Mouse (Mus musculus) MEL (cell line): ENCODE measurements around the gene Dusp2. TPM values are rescaled to one million over a fixed set of nuclear protein-coding genes. Genes with fewer than 3 reads are reported as not detected.

Experiments used
- DNase-seq: peaks from one replicate; pipeline ENCODE4 v3.0.0; 2011; ENCODE audit warnings: low read depth, low spot score
- H3K27ac ChIP-seq: 2 replicates; pipeline ENCODE4 v1.5.1; 2012; ENCODE audit warnings: low read depth, mild to moderate bottlenecking, control low read depth, low read length, moderate library complexity; ENCODE audit not compliant: control insufficient read depth
- H3K27me3 ChIP-seq, 2 experiments: fragments of 150-350 bp in 1 of 2; sonication (generic) in 1 of 2; 2 replicates each; pipeline ENCODE4 v1.6.1; 2012; ENCODE audit warnings: low read length in 2 of 2, mild to moderate bottlenecking in 2 of 2, improper control_type of control experiment in 1 of 2, moderate library complexity in 1 of 2; ENCODE audit not compliant: insufficient read depth in 2 of 2, control insufficient read depth in 1 of 2
- H3K36me3 ChIP-seq, 2 experiments: 2 replicates each; pipeline ENCODE4 v1.6.1; 2012 to 2014; ENCODE audit warnings: low read length in 2 of 2, improper control_type of control experiment in 1 of 2, inconsistent platforms in 1 of 2, mild to moderate bottlenecking in 1 of 2; ENCODE audit not compliant: insufficient read depth in 2 of 2, control insufficient read depth in 1 of 2
- H3K4me1 ChIP-seq, 2 experiments: fragments of 150-350 bp in 1 of 2; sonication (generic) in 1 of 2; 2 replicates each; pipeline ENCODE4 v1.6.1; 2012; ENCODE audit warnings: low read length in 2 of 2, improper control_type of control experiment in 1 of 2, mild to moderate bottlenecking in 1 of 2; ENCODE audit not compliant: insufficient read depth in 2 of 2, control insufficient read depth in 1 of 2
- H3K4me3 ChIP-seq, 2 experiments: fragments of 150-350 bp in 1 of 2; sonication (generic) in 1 of 2; 2 replicates each; pipeline ENCODE4 v1.5.1; 2012; ENCODE audit warnings: low read depth in 2 of 2, low read length in 2 of 2, mild to moderate bottlenecking in 2 of 2, moderate library complexity in 2 of 2, control low read depth in 1 of 2, improper control_type of control experiment in 1 of 2; ENCODE audit not compliant: control insufficient read depth in 1 of 2, insufficient read depth in 1 of 2
- H3K79me2 ChIP-seq: 2 replicates; pipeline ENCODE4 v1.6.1; 2012; ENCODE audit warnings: mild to moderate bottlenecking, low read length, moderate library complexity; ENCODE audit not compliant: control insufficient read depth, poor library complexity, insufficient read depth
- H3K9ac ChIP-seq: 2 replicates; pipeline ENCODE4 v1.6.1; 2012; ENCODE audit warnings: low read depth, mild to moderate bottlenecking, control low read depth, low read length, moderate library complexity; ENCODE audit not compliant: control insufficient read depth, poor library complexity, severe bottlenecking
- H3K9me3 ChIP-seq: fragments of 150-350 bp; sonication (generic); replicated peaks from 2 replicates; pipeline ENCODE4 v1.6.1; 2012; ENCODE audit warnings: mild to moderate bottlenecking, low read length, improper control_type of control experiment, moderate library complexity; ENCODE audit not compliant: insufficient read depth
- CTCF ChIP-seq, 3 experiments: IDR thresholded peaks in 2 of 3; conservative IDR thresholded peaks in 1 of 3; 2 replicates each; pipeline ENCODE4 v1.5.1; 2011 to 2012; ENCODE audit warnings: low read length in 3 of 3, low read depth in 2 of 3, mild to moderate bottlenecking in 2 of 3, improper control_type of control experiment in 1 of 3, inconsistent platforms in 1 of 3, mixed read lengths in 1 of 3, moderate library complexity in 1 of 3; ENCODE audit not compliant: control insufficient read depth in 1 of 3, insufficient read depth in 1 of 3, poor library complexity in 1 of 3, severe bottlenecking in 1 of 3
- GABPA ChIP-seq: IDR thresholded peaks from 2 replicates; pipeline ENCODE4 v1.6.1; 2012; ENCODE audit warnings: low read depth, mild to moderate bottlenecking, inconsistent platforms, low read length, improper control_type of control experiment, moderate library complexity
- HCFC1 ChIP-seq: IDR thresholded peaks from 2 replicates; pipeline ENCODE4 v1.6.1; 2012; ENCODE audit warnings: low read depth, mild to moderate bottlenecking, inconsistent platforms, low read length, improper control_type of control experiment, moderate library complexity
- MAFK ChIP-seq: IDR thresholded peaks from 2 replicates; pipeline ENCODE4 v1.6.1; 2011; ENCODE audit warnings: low read depth, mild to moderate bottlenecking, low read length, improper control_type of control experiment, borderline replicate concordance
- MXI1 ChIP-seq: IDR thresholded peaks from 2 replicates; pipeline ENCODE4 v1.6.1; 2011; ENCODE audit warnings: mild to moderate bottlenecking, low read depth, low read length, improper control_type of control experiment
- MYB ChIP-seq: IDR thresholded peaks from 2 replicates; pipeline ENCODE4 v1.6.1; 2011; ENCODE audit warnings: mild to moderate bottlenecking, low read depth, low read length, improper control_type of control experiment
- MYC ChIP-seq: IDR thresholded peaks from 2 replicates; pipeline ENCODE4 v1.6.1; 2011; ENCODE audit warnings: low read depth, mild to moderate bottlenecking, low read length, improper control_type of control experiment, moderate library complexity
- NELFE ChIP-seq: IDR thresholded peaks from 2 replicates; pipeline ENCODE4 v1.6.1; 2011; ENCODE audit warnings: low read depth, low read length, improper control_type of control experiment
- POLR2A ChIP-seq, 2 experiments: IDR thresholded peaks; 2 replicates each; pipeline ENCODE4 v1.6.1; 2011 to 2012; ENCODE audit warnings: low read length in 2 of 2, mild to moderate bottlenecking in 2 of 2, control low read depth in 1 of 2, improper control_type of control experiment in 1 of 2, low read depth in 1 of 2, moderate library complexity in 1 of 2; ENCODE audit not compliant: control insufficient read depth in 1 of 2, insufficient read depth in 1 of 2, poor library complexity in 1 of 2
- POLR2AphosphoS2 ChIP-seq: IDR thresholded peaks from 2 replicates; pipeline ENCODE4 v1.6.1; 2011; ENCODE audit warnings: low read length, improper control_type of control experiment
- RCOR1 ChIP-seq: IDR thresholded peaks from 2 replicates; pipeline ENCODE4 v1.6.1; 2012; ENCODE audit warnings: low read depth, mild to moderate bottlenecking, inconsistent platforms, low read length, improper control_type of control experiment
- SIN3A ChIP-seq: IDR thresholded peaks from 2 replicates; pipeline ENCODE4 v1.6.1; 2012; ENCODE audit warnings: low read length, improper control_type of control experiment, inconsistent platforms
- TAL1 ChIP-seq: IDR thresholded peaks from 2 replicates; pipeline ENCODE4 v1.6.1; 2012; ENCODE audit warnings: mild to moderate bottlenecking, inconsistent platforms, low read length, moderate library complexity, mixed read lengths
- TBP ChIP-seq: IDR thresholded peaks from 2 replicates; pipeline ENCODE4 v1.8.0; 2011; ENCODE audit warnings: low read depth, low read length, improper control_type of control experiment
- UBTF ChIP-seq: IDR thresholded peaks from 2 replicates; pipeline ENCODE4 v1.6.1; 2012; ENCODE audit warnings: low read depth, mild to moderate bottlenecking, inconsistent platforms, low read length, improper control_type of control experiment, moderate library complexity, borderline replicate concordance; ENCODE audit not compliant: insufficient read depth
- USF1 ChIP-seq: IDR thresholded peaks from 2 replicates; pipeline ENCODE4 v1.6.1; 2014; ENCODE audit warnings: low read depth, mild to moderate bottlenecking, inconsistent platforms, low read length, improper control_type of control experiment, moderate library complexity
- ZMIZ1 ChIP-seq: IDR thresholded peaks from 2 replicates; pipeline ENCODE4 v1.6.1; 2012; ENCODE audit warnings: low read depth, mild to moderate bottlenecking, inconsistent platforms, low read length, improper control_type of control experiment, moderate library complexity
- polyA plus RNA-seq, 2 experiments: library from polyadenylated mRNA; stranded (reverse) in 1 of 2; unstranded in 1 of 2; fragments of >175 nt in 1 of 2; fragments of >200 nt in 1 of 2; gene quantifications; 2 replicates each; pipeline versions ENCODE4 v1.2.1 to v1.2.4; 2012; ENCODE audit warnings: low replicate concordance in 2 of 2, low read depth in 1 of 2; ENCODE audit not compliant: insufficient read length in 2 of 2, insufficient read depth in 1 of 2, missing spikeins in 1 of 2
- total RNA-seq: library from RNA; depleted of rRNA; stranded (reverse); fragments of 300-350 nt; gene quantifications from 2 replicates; pipeline ENCODE4 v1.2.3, GENCODE M21; 2012

The Dusp2 gene
- total and polyA plus RNA-seq, 3 experiments = 10.4 to 11.6 TPM; not detected in 1

DNA sequence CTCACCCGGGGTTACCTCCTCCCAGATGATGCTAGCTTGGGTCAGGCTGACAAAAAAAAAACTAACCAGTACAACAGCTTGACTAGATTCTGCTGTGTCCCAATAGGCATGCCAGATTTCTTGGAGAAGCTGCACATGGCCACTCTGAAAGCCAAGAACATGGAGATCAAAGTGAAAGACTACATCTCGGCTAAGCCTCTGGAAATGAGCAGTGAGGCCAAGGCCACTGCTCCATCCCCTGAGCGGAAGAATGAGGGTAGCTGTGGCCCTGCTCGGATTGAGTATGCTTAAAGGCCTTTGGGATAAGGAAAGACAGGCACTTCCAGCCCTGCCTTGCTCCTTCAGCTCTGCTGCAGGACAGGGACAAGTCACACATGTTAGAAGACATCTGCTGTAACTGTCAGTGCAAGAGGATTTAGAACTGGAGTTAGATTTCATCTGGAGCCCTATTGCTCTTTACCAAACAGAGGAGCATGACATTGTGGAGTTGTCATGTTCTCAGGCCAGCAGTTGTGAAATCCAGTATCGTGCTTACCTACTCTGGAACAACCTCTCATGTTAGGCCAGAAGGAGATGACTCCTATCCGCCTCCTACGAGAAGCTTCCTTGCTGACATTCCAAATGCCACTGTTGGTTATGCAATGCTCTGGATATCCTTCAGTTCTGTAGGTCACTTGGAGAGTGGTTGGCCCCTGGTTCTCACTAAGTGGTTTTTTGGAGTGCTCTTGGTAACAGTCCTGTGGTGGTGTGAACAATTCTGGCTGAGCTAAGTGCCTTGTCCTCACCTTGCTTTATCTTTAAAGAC, 38.8 kb upstream of the Dusp2 start:
- no peak for TF ChIP-seq HCFC1
- no peak for TF ChIP-seq TAL1
- TF ChIP-seq TBP = no peak
- TF ChIP-seq GABPA = no peak
- TF ChIP-seq NELFE = no peak
- no peak for TF ChIP-seq RCOR1
- no peak for TF ChIP-seq MYB
- no peak for TF ChIP-seq ZMIZ1
- no peak for TF ChIP-seq MAFK
- TF ChIP-seq MXI1 = no peak
- no peak for TF ChIP-seq MYC
- TF ChIP-seq SIN3A = no peak
- Histone ChIP-seq H3K27me3 (no peaks in the 10 kb centered on the region), H3K9ac (no peak overlapping the region), H3K36me3 (peaks cover 0 to 28% of the 10 kb centered on the region in 2 experiments; a peak in 2 of 4 replicates), H3K9me3 (no peaks in the 10 kb centered on the region), H3K79me2 (no peaks in the 10 kb centered on the region), H3K4me1 (no peaks in the 10 kb centered on the region), H3K4me3 (no peak overlapping the region), H3K27ac (no peak overlapping the region)
- no peak for DNase-seq

DNA sequence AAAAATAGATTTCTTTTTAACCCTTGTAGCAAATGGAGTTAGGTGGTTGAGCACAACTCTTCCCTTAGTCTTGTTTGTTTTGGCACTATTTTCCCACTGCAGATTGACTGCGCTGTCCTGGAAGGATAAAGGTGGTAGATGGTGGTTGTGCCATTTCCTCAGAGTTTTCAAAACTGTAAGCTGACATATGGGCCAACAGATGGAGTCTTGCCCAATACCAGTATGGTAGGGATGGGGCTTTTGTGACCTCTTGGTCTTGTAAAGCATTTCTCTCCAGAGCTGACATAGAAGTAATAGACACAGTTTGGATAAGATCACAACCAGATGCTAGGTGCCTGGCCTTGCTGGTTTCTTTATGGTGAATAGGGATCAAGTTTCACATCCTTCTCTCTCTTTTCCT, 37.9 kb upstream of the Dusp2 start:
- no peak for DNase-seq

DNA sequence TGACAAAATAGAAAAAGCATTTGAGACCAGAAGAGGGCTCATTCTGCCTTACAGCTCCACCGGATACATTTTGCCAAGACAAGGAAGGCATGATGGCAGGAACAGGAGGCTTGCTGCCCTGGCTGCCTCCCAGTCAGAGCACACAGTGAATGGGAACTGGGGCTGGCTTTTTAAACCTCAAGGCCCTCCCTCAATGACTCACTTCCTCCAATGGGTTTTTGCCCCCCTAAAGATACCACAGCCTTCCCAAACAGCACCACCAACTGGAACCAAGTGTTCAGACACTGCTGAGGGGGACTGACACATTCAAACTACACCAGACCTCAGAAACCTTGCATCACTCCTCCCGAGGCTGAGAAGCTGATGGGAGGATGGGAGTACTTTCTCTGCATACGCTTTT, 35.3 kb upstream of the Dusp2 start:
- Histone ChIP-seq H3K79me2 (no peaks in the 10 kb centered on the region), H3K9me3 (no peaks in the 10 kb centered on the region), H3K36me3 (peaks cover 0 to 18% of the 10 kb centered on the region in 2 experiments; a peak in 2 of 4 replicates), H3K4me3 (no peak overlapping the region), H3K9ac (no peak overlapping the region), H3K27ac (no peak overlapping the region), H3K4me1 (no peaks in the 10 kb centered on the region), H3K27me3 (no peaks in the 10 kb centered on the region)
- no peak for TF ChIP-seq MAFK
- no peak for TF ChIP-seq UBTF
- TF ChIP-seq USF1 = no peak
- TF ChIP-seq CTCF (IDR thresholded peaks at IDR 0.05 in 2 of 3, conservative IDR thresholded peaks at IDR 0.05 in 1 of 3; ENCODE audit: control insufficient read depth in 1 of 3, insufficient read depth in 1 of 3, low read depth in 2 of 3, low read length in 3 of 3, poor library complexity in 1 of 3, severe bottlenecking in 1 of 3) = peak in 1 of 3 experiments; percentile 16; a peak in 2 of 6 replicates
- peak; percentile 46 for DNase-seq

More for the DNA sequence above, 37.9 kb upstream of the Dusp2 start:
- no peaks in the 10 kb centered on the region for H3K4me1 ChIP-seq
- H3K27me3 ChIP-seq = no peaks in the 10 kb centered on the region
- no peak for TF ChIP-seq POLR2A (IDR thresholded peaks at IDR 0.05; ENCODE audit: control insufficient read depth in 1 of 2, insufficient read depth in 1 of 2, low read depth in 1 of 2, low read length in 2 of 2, poor library complexity in 1 of 2)
- TF ChIP-seq POLR2AphosphoS2 = no peak
- no peaks in the 10 kb centered on the region for H3K79me2 ChIP-seq
- H3K9me3 ChIP-seq = no peaks in the 10 kb centered on the region
- no peak overlapping the region for H3K9ac ChIP-seq
- H3K4me3 ChIP-seq = no peak overlapping the region
- peaks cover 0 to 23% of the 10 kb centered on the region in 2 experiments; a peak in 2 of 4 replicates for H3K36me3 ChIP-seq
- H3K27ac ChIP-seq = no peak overlapping the region
